Mouse (Mus musculus) gastrocnemius, postnatal 10 days (tissue): ENCODE results near the gene Kidins220. TPM values are rescaled to one million over a fixed set of nuclear protein-coding genes. Genes with fewer than 3 reads are reported as not detected.

Source experiments
- DNase-seq: peaks from one replicate; pipeline ENCODE4 v3.0.0; 2021; ENCODE audit warnings: mixed read lengths
- total RNA-seq, 2 experiments: library from RNA; stranded (reverse); gene quantifications; 2 replicates each; pipeline ENCODE4 v1.2.3; 2021

Kidins220 gene
- total RNA-seq, 2 experiments from 2014 or later, result 38.4 to 57.8 TPM

DNA sequence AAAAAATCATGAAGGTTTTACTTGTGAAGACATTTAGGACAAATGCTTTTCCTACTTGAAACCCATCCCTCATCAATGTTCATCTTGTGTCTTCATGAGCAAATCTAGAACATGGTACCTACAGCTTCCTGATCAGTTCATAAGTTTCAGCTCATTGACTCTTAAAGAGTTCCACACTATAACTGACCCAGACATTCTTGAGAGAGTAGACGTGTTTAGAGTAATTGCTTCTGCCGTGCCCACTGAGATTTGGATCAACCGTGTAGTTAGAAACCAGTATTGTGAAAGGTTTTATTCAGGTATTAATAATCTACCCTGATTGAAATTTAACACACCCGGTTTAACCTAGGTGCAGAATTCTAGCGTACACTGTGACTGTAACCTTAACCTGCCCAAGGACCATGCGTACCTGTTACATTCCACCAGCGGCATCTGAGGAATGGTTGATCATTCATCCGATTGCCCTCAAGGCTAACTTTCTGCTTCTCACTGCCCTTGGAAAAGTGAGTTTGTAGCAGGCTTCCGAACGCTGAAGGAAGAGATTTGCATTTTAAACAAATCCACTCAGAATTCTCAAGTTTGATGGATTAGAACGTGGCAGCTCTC lies 12.3 kb upstream of the Kidins220 start:
- no peak for DNase-seq

DNA sequence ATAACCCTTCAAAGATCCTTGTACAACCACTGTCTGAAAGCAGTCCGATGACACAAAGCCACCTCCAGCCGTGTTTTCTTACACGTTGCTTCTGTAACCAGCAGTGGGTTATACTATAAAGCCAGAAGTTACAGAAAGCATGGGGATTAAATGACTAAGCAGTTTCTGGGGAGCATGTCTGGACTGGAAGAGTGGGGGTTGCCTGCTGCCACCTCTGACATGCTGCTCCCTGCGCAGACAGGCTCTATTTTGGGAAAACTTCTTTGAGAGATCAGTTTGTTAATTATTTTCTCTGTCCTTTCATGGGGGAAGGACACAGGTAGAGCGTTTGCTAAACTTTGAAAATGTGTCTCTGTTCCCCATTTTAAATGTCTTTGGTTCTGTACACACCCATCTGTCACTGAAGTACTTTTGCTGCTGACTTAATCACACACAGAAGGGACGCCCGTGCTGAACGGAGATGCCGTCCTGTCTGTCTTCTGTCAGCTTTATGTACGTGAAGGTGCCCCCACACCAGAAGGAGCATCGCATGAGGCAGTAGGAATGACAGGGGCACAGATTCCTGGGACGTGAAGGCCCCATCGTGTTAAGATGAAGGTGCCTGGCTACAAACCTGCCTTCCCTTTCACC lies 11.2 kb upstream of the Kidins220 start:
- DNase-seq, result no peak

DNA sequence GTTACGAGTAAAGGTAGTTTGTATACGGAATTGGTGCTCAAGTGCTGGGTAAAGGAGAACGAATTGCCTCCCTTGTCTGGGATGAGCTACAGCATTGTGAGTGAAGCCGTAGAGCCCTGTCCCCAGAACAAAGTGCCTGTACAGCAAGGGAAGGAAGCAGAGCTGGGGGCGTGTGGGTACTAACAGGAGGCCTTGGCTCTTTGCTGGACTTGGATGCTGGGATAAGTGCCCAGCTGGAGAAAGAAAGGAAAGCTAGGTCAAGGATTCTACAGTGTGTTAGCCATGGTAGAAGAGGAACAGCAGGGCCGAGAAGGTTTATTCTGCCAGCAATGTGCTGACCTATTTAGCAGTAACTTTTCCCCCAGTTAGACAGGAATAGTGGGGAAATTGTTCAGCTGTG lies 9.3 kb upstream of the Kidins220 start:
- no peak for DNase-seq

DNA sequence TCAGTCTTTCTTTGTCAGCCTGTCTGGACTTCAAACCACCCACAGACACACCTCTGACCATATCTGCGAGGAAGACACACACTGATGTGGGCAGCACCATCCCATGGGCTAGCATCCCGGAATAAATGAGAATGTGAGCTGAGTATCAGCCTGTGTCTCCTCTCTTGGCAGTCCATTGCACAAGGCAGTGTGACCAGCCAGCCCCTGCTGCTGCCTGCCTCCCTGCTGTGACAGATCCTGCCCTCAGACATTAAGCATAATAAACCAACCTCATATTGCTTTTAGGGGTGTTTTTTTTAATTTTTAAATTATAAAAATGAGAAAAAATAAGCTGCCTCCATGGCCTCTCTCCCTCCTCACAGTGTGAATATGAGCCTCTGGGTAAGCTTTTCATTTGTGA lies 8.7 kb upstream of the Kidins220 start:
- DNase-seq, result no peak

DNA sequence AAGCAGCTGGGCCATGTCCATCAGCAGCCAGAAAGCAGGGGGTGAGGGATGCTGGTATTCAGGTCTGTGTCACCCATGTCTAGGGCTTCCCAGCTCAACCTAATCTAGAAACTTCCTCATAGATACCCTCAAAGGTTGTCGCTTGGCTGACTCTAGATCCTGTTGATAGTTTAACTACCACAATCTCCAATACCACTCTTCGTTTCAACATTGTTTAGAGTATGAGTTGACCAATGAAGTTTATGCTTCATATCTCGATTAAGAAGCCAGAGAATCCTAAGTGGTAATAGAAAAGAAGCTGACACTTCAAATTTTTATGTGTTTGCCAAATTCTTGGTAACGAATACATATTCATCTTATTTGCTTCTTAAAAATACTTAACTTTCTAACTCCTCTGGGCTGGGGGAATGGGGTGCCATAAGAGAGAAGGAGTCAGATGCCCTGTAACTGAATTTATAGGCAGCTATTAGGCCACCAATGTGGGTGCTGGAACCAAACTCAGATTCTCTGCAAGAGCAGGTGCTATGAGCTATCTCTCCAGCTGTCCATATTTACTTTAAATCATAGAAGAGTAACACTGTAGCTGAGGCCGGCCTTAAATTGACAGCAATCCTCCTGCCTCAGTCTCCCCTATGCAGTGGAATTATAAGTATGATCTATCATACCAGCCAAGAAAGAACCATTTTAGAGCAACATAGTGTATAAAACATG lies 3.1 kb upstream of the Kidins220 start:
- DNase-seq, result no peak

DNA sequence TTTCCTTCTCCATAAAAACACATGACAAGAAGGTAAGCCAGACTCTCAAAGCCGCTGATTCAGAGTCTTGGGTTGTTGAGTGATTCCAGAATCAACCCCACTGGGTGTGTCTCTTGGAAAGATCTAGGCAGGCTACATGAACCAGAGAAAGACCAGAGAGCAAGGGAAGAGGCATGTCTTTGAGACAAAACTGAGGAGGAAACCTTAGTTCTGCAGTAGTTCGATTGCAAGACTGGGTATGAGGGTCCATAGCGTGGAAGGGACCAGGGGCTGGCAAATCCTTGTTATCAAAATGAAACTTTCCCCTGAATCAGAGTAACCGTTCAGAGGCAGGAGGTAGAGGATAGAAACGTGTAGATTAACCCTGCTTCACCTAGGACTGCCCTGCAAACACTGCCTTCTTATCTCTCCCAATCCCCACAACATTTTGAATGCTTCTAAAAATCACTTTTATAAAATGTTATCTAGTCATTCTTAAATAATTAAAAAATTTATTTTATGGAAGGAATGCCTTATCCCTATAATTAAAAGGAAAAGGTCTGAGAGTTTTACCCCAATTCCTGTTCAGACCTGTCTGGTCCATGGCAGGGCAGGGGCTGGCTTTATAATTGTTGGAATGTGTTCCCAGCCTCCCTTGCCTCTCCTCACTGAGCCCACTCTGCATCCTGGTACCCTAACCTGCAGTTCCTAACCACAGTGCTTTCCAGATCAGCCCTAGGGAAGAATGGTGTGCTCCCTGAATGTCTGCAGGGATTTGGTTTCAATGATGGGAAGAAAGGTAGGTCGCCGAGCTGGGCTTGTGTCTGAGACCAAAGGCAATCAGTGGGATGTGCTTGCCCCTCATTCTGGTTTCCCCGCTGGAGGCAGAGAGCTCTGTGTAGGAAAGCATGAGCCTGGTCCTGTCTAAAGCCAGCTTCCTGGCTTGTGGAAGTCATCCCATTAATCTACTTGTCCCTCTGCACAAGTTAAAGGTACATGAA lies 2.1 kb upstream of the Kidins220 start:
- no peak for DNase-seq

DNA sequence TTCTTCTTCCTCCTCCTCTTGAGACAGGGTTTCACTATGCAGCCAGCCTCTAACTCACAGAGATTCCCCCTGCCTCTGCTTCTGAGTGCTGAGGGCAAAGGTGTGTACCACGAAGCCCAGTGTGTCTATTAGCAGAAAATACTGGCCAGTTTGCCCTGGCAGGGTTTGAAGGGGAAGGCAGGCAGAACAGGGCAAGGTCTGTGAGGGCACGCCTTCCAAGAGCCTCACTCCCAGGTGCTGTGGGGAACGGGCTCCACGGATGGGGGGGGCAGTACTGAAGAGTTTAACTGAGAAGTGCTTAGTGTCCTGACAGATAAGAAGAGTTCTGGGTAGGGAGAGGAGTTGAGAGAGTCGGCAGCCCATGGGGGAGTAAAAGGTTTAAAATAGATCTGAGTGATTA lies 1.1 kb upstream of the Kidins220 start:
- DNase-seq, result no peak

DNA sequence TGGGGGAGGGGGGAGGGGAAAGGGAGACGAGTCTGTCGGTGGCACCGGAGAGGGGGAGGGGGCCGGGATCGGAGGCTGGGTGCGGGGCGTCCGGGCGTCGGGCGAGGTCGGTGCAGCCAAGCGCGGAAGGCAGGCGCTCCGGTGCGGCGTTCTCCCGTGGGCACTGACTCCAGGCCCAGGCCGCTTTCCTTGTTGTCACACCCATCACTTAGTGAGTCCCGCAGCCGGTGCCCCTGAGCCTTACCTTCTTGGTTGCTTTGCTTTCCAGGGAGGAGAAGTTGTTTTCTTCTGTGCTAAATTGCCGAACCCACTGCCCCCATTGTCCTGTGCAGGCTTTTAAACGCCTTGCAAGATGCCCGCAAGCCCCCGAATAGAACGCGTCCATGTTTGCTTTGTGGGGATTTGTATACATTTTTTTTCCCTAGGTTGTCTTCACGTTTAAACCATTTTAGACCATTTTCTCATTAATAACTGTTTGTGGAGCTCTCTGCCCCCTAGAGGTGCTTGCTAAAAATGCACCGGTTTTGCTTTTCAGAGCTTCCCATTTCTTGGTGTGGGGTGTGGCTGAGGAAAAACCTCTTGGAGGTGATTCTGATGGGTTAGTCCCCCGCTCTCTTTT lies 499 bp downstream of the Kidins220 start:
- DNase-seq, result peak; percentile 27

DNA sequence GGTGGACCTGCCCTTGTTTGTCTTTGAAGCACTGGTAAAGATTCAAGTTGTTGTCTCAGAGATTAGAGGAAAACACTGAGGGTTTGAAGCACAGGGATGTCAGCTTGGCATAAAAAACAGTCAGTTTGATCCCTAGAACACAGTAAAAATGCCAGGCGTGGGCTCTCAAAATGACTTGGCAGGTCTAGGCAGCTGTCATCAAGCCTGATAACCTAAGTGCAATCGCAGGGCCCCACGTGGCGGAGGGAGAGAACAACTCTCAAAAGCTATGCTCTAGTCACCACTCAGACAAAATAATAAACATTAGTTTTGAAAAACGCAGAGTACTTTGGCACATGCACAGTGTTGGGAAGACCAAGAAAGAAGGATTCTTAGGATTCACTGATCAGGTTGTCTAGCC lies 10.5 kb downstream of the Kidins220 start:
- no peak for DNase-seq

DNA sequence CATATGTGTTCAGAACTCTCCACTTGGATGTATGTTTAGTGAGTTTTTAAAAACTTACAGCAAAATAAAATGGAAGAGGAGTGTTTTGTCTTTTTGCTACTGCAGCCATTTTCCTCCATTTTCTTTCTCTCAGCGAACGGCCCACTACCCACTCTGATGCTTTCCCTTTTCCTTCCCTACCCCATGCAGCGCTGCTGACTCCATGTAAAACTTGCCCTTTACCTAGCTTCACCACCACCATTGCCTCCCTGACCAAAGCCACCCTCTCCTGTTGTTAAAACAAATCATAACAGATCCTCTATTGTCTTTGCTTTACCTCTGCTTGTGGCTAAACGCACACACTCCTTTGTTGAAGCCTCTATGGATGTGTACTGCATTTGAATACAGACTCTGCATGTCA lies 20.6 kb downstream of the Kidins220 start:
- no peak for DNase-seq

DNA sequence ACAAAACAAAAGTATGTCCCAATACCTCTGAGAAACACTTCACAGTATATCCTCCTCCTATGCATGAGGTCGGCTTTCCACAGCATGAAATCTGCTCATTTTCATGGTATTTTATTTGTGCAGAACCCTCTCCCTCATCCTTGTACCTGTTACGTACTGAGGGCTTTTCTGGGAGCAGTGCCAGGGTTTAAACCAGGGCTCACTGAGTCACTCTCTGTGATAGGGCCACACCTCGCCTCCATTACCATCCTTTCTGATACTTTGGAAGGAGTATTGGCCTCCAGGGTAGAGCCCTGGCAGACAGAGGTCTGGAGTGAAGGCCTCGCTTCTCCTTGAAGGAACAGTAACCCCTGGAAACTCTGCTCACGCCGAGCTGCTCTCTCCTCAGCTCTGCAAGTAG lies 30.6 kb downstream of the Kidins220 start:
- DNase-seq, result no peak

DNA sequence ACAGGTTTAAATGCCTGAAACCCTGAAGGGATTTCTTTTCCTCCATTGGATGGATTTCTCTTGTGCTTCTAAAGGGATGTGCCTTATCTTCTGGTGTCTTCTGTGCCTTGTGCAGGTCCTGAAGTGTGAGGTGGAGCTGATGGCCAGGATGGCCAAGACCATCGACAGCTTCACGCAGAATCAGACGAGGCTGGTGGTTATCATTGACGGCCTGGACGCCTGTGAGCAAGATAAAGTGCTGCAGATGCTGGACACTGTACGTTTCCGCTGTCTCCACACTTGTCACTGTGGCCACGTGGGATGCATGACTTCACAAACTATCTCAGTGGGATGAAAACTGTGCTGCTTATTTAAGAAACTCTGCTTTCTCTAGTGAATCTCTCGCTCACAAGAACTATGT lies 35.2 kb downstream of the Kidins220 start:
- DNase-seq, result no peak

DNA sequence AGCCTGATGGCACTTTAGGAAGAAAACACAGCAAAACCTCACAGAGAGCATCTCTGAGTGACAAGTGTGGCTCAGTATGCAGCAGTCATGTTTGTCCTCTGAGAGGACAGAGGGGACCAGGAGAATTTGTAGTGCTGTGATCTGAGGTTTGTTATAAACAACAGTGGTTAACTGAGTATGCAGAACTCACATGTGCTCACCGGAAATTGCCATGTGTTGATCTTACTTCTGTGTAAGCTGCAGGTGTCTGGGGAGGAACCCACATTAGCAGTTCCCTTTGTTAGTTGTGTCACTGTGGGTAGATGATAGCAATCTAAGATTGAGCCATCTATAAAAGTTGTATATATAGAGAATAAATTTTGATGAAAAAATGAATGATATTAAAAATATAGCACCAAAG lies 35.7 kb downstream of the Kidins220 start:
- DNase-seq, result no peak

DNA sequence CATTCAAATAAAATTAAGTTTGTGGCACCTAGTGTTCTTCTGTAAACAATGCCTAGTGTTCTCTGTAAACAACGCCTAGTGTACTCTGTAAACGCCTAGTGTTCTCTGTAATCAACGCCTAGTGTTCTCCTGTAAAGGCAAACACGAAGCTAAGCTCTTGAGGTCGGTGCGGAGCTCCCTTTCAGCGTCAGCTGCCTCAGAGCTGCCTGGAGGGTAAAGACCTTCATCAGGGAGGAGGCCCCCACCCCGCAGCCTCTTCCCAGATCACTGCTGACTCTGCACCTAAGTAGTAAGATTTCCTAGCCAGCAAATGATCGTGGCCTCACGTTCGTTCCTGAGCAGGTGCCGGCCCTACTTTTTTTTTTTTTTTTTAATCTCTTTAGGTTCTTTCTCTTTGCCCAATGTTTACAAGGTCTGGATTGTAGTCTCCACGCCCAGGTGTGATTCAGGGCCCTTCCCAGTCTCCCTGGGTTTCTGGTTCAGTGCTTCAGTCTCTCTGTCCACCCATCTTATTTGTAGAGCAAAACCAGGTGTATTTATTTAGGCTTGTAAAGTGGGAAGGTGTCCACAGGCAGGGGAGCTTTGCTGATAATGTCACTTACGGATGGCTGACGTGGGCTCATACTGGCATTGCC lies 37.1 kb downstream of the Kidins220 start:
- no peak for DNase-seq

DNA sequence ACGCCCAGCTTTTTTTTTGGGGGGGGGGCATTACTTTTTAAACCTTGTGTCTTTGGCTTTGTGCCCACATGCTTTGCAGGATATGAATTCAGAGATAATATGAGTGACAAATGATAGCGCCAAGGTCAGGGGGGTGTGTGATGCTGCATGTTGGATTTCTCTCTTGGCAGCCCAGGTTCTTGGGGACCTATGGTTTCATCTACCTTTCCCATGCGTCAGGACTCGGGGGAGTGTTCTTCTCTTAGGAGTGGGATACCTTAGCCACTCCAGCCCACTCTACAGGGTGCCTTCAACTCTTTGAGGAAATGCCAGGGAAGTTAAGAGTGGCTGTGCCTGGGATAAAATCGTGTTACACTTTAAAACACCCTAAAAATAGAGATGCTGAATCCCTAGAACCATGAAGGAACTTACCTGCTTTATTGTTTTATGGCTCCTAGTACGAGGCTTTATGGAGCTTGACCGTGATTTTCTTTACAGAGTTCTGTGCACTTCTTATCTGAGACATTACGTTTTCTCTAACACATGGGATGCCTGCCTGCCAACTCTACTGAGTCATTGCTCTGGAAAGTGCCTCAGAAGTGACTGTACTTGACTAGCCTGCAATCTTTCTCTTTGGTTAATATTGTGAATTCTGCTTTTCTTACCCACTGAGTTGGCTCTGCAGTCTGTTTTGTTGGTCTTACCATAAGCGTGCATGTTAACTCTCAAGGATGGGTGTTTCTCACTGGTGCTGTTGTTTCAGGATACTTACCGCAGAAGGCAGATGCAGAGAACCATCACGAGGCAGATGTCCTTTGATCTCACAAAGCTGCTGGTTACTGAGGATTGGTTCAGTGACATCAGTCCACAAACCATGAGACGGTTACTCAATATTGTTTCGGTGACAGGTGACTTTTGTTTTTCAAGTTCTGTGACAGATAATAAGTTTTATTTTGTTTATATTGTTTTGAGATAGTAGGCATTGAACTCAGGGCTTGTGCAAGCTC lies 38.1 kb downstream of the Kidins220 start:
- DNase-seq, result no peak

DNA sequence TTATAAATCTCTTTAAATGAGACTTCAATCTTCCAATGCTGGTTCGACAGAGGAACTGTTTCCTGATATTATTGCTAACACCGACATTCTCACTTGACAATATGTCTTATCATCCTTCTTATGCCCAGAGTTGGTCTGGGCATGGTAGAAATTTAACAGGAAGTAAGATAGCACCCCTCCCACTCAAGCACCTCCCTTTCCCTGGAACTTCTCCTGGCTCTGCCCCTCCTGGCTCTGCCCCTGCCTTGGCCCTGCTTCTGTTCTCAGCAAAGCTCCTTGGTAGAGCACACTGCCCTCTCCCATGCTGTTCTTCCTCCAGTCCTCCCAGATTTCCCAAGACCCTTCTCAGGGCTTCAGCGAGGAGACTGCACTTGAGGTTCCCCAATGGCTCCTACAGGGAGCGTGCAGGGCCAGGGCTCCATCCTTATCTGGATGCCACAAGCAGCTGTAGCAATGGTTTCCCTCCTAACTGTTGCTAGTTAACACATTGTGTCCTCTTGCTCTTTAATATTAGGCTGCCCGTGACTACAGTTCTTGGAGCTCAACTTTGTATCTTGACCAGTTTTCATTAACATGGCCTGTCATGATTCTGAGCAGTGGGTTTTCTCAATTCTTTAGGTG lies 39.7 kb downstream of the Kidins220 start:
- no peak for DNase-seq

DNA sequence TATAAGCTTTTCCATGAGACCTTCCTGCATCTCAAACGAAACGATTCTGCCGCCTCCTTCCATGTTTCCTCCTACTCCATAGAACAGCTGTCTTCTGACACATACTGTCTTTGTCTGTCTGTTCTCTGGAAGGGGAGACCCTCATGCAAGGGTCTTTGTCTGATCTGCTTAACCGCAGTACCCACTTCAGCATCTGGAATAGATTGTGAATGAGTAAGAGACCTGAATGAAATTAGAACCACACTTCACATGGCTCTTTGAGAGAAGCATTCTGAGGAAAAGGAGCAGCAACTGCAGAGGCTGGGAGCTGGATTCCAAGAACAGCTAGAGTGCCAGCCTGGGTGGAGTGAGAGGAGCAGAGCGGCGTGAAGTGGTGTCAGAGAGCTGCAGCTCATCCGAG lies 40.2 kb downstream of the Kidins220 start:
- no peak for DNase-seq

DNA sequence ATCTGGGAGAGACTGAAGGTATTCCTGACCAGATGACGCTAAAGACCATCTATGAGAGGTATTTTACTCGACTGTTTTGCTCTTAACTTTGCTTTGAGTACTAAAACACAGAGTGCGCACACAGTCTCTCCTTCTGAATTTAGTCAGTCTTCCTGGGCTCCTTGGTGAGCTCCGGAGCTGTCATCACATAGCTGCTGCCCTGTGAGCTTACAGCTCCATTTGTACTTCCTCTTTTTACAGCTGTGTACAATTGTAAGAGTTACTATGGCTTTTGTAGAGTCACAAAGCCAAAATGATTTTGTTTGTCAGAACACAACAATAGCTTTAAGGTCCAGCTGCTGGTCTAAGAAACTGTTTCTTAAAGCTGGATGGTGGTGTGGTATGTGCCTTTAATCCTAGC lies 42.3 kb downstream of the Kidins220 start:
- DNase-seq, result no peak

DNA sequence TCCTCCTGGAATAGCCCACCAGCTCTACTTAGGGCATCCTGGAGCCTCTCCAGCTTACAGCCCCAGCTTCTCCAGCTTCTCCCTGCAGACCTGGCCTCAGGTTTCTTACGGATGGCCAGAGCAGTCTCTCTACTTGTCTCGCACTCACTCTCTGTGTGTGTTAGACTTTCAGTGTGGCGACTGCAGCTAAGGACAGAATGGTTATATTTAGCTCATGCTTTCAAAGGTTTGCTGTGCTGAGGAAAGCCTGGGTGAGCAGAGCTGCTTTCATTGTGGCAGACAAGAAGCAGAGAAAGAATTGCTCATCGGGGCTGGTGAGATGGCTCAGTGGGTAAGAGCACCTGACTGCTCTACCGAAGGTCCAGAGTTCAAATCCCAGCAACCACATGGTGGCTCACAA lies 46.3 kb downstream of the Kidins220 start:
- DNase-seq, result no peak
